Mouse (Mus musculus): ENCODE data around the gene Bloc1s3. TPM values are rescaled to one million over a fixed set of nuclear protein-coding genes. Genes with fewer than 3 reads are reported as not detected.
"Not testable (repeated sequence)": the region's sequence is repeated elsewhere in the genome, so short reads cannot be mapped to it uniquely, and the experiment has no call there.

Gene Bloc1s3
- polyA plus RNA-seq, 1 experiment from 2014 or later: 1.4 TPM

DNA sequence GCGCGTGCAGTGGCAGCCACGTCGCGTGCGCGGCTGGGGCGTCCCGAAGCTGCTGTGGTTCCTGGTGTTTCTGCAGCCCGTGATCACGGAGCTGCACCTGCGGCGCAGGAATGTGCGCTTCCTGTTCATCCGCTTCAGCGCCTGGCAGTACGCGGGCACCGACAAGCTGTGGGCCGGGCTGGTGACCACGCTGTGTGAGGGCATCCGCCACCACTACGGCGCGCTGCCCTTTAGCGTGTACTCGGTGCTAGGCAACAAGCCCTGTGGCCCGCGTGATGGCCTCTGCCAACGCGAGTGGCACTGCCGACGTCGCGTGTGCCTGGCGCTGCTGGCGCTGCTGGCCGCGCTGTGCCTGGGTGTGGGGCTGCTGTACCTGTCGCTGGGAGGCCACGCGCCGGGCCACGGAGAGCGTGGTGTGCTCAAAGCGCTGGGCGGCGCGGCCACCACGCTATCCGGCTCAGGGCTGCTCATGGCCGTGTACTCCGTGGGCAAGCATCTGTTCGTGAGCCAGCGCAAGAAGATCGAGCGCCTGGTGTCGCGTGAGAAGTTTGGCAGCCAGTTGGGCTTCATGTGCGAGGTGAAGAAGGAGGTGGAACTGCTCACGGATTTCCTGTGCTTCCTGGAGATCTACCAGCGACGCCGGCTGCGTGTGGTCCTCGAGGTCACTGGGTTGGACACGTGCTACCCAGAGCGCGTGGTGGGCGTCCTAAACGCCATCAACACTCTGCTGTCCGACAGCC lies 15.0 kb upstream of the Bloc1s3 start:
- Histone ChIP-seq H3K27me3 (ENCODE audit: control insufficient read depth, insufficient read depth, low read depth, low read length) (peaks cover 72% of the 10 kb centered on the region), H3K4me2 (ENCODE audit: low read depth, low read length) (peak overlapping the region; percentile 68), H3K9me3 (ENCODE audit: control insufficient read depth, low read length) (no peaks in the 10 kb centered on the region), H3K9ac (ENCODE audit: low read length) (peak overlapping the region; percentile 8; the same call in 1 of the 2 replicates), H3K4me1 (replicated peaks; ENCODE audit: control insufficient read depth, insufficient read depth, low read length) (peaks cover 22% of the 10 kb centered on the region), H3K27ac (ENCODE audit: low read length) (no peak overlapping the region), H3K36me3 (ENCODE audit: control insufficient read depth, insufficient read depth, low read length) (no peaks in the 10 kb centered on the region), H3K4me3 (ENCODE audit: low read length) (peak overlapping the region; percentile 44)
- 6% methylated on average over 71 of the region's 72 CpGs for WGBS
- peak; percentile 18; the same call in 1 of the 2 replicates for ATAC-seq (ENCODE audit: low read depth)

GRCm38 (mm10) chr7:19520032-19520431 lies 11.9 kb upstream of the Bloc1s3 start:
- peak overlapping the region; percentile 51; the same call in 1 of the 2 replicates for H3K9ac ChIP-seq (ENCODE audit: low read length)
- ATAC-seq (ENCODE audit: low read depth): no peak

GRCm38 (mm10) chr7:19517652-19518365 lies 9.6 kb upstream of the Bloc1s3 start, which contains the start of gene Nkpd1:
Nkpd1 (plus strand) TSS chr7:19517838.
- 3% methylated on average over 22 of the region's 29 CpGs for WGBS
- Histone ChIP-seq H3K9me3 (ENCODE audit: control insufficient read depth, low read length) (no peaks in the 10 kb centered on the region), H3K9ac (ENCODE audit: low read length) (peak within 1 kb of the TSS; percentile 51), H3K27me3 (ENCODE audit: control insufficient read depth, insufficient read depth, low read depth, low read length) (peaks cover 52% of the 10 kb centered on the region), H3K36me3 (ENCODE audit: control insufficient read depth, insufficient read depth, low read length) (no peaks in the 10 kb centered on the region), H3K4me3 (ENCODE audit: low read length) (0 out of 2 replicates have a peak within 1 kb of the TSS, but pooled peaks have one; percentile 12), H3K27ac (ENCODE audit: low read length) (no peak within 1 kb of the TSS), H3K4me1 (replicated peaks; ENCODE audit: control insufficient read depth, insufficient read depth, low read length) (peaks cover 9% of the 10 kb centered on the region; the same call in 1 of the 2 replicates), H3K4me2 (ENCODE audit: low read depth, low read length) (peak within 1 kb of the TSS; percentile 48)
- peak; percentile 37; the same call in 1 of the 2 replicates for ATAC-seq (ENCODE audit: low read depth)

More at GRCm38 (mm10) chr7:19520032-19520431, 11.9 kb upstream of the Bloc1s3 start:
- no peaks in the 10 kb centered on the region for H3K9me3 ChIP-seq (ENCODE audit: control insufficient read depth, low read length)
- H3K36me3 ChIP-seq (ENCODE audit: control insufficient read depth, insufficient read depth, low read length): no peaks in the 10 kb centered on the region
- peak overlapping the region; percentile 41 for H3K4me2 ChIP-seq (ENCODE audit: low read depth, low read length)
- H3K27ac ChIP-seq (ENCODE audit: low read length): no peak overlapping the region
- H3K27me3 ChIP-seq (ENCODE audit: control insufficient read depth, insufficient read depth, low read depth, low read length): peaks cover 74% of the 10 kb centered on the region
- H3K4me3 ChIP-seq (ENCODE audit: low read length): peak overlapping the region; percentile 27
- WGBS: 8% methylated on average over 18 of the region's 23 CpGs
- H3K4me1 ChIP-seq (replicated peaks; ENCODE audit: control insufficient read depth, insufficient read depth, low read length): peaks cover 26% of the 10 kb centered on the region

DNA sequence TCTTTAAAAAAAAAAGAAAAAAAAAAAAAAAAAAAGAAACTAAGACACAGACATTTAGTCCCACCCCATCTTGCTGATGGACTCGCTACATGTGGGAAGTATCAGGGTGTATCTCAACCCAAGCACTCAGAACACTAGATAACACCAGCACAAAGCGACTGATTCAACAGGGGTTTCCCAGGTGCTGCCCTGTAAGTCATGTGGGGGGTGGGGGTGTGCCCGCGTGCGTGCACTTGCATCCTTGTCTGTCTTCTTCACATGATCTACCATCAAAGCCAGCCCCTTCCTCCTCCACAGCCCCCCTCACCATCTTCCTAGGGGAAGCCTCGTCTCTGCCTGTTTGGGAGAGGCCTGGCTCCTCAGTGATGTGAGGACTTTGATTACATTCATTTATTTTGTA lies 4.2 kb upstream of the Bloc1s3 start:
- Histone ChIP-seq H3K4me2 (ENCODE audit: low read depth, low read length) (no peak overlapping the region), H3K27ac (ENCODE audit: low read length) (no peak overlapping the region), H3K4me1 (replicated peaks; ENCODE audit: control insufficient read depth, insufficient read depth, low read length) (peaks cover 4% of the 10 kb centered on the region; the same call in 1 of the 2 replicates), H3K27me3 (ENCODE audit: control insufficient read depth, insufficient read depth, low read depth, low read length) (peaks cover 2% of the 10 kb centered on the region; the same call in 1 of the 2 replicates), H3K9ac (ENCODE audit: low read length) (no peak overlapping the region), H3K36me3 (ENCODE audit: control insufficient read depth, insufficient read depth, low read length) (no peaks in the 10 kb centered on the region), H3K4me3 (ENCODE audit: low read length) (no peak overlapping the region), H3K9me3 (ENCODE audit: control insufficient read depth, low read length) (no peaks in the 10 kb centered on the region)
- no peak for ATAC-seq (ENCODE audit: low read depth)
- WGBS: 74% methylated on average over 6 of the region's 6 CpGs

DNA sequence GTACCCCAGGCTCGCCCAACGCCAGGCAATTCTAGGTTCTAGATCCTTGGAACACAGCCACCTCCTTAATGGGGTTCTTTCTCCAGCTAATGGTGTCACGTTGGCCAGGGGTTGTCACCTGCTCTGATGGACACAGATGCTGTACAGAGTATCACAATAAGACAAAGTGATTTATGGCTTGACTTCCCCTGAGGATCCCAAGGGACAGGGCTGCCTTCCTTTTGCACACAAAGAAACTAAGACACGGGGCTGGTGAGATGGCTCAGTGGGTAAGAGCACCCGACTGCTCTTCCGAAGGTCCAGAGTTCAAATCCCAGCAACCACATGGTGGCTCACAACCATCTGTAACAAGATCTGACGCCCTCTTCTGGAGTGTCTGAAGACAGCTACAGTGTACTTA lies 3.8 kb upstream of the Bloc1s3 start:
- not testable (repeated sequence) for H3K4me1 ChIP-seq (replicated peaks; ENCODE audit: control insufficient read depth, insufficient read depth, low read length); H3K9ac ChIP-seq (ENCODE audit: low read length); ATAC-seq (ENCODE audit: low read depth); H3K4me3 ChIP-seq (ENCODE audit: low read length); H3K27ac ChIP-seq (ENCODE audit: low read length); H3K4me2 ChIP-seq (ENCODE audit: low read depth, low read length); H3K36me3 ChIP-seq (ENCODE audit: control insufficient read depth, insufficient read depth, low read length); H3K27me3 ChIP-seq (ENCODE audit: control insufficient read depth, insufficient read depth, low read depth, low read length); H3K9me3 ChIP-seq (ENCODE audit: control insufficient read depth, low read length)
- 86% methylated on average over 6 of the region's 7 CpGs for WGBS

- Histone ChIP-seq H3K4me1 (replicated peaks; ENCODE audit: control insufficient read depth, insufficient read depth, low read length) (peaks cover 10% of the 10 kb centered on the region), H3K36me3 (ENCODE audit: control insufficient read depth, insufficient read depth, low read length) (no peaks in the 10 kb centered on the region), H3K27ac (ENCODE audit: low read length) (no peak overlapping the region), H3K27me3 (ENCODE audit: control insufficient read depth, insufficient read depth, low read depth, low read length) (no peaks in the 10 kb centered on the region), H3K4me2 (ENCODE audit: low read depth, low read length) (peak overlapping the region; percentile 63), H3K9me3 (ENCODE audit: control insufficient read depth, low read length) (no peaks in the 10 kb centered on the region), H3K4me3 (ENCODE audit: low read length) (no peak overlapping the region), H3K9ac (ENCODE audit: low read length) (no peak overlapping the region)
- no peak for ATAC-seq (ENCODE audit: low read depth)
- 89% methylated on average over 7 of the region's 7 CpGs for WGBS
Measured at GRCm38 (mm10) chr7:19509786-19510185, 1.6 kb upstream of the Bloc1s3 start.

- ATAC-seq (ENCODE audit: low read depth): peak; percentile 3; the same call in 1 of the 2 replicates
- WGBS: 4% methylated on average over 15 of the region's 15 CpGs
Measured at GRCm38 (mm10) chr7:19508924-19509568, 879 bp upstream of the Bloc1s3 start.

DNA sequence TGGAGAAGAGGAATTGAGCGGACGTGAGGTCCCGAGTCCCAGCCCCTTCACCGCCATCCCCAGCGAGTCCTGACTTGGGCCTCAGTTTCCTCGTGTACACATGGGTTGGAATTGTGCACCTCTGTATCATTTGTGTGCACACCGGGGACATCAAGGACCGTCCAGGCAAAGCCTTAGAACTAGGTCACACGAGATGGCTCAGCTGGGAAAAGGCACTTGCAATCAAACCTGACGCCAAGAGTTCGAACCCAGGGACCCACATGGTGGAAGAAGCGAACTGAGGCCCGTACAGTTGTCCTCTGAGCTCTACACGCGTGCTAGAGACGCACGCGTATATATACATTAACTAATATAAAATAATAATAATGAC lies 570 bp downstream of the Bloc1s3 start:
- no peak for ATAC-seq (ENCODE audit: low read depth)
- H3K27ac ChIP-seq (ENCODE audit: low read length): peak overlapping the region; percentile 80; the same call in 1 of the 2 replicates

More at GRCm38 (mm10) chr7:19508924-19509568, 879 bp upstream of the Bloc1s3 start:
- Histone ChIP-seq H3K4me1 (replicated peaks; ENCODE audit: control insufficient read depth, insufficient read depth, low read length) (peaks cover 10% of the 10 kb centered on the region), H3K4me2 (ENCODE audit: low read depth, low read length) (peak overlapping the region; percentile 63), H3K4me3 (ENCODE audit: low read length) (peak overlapping the region; percentile 67), H3K27me3 (ENCODE audit: control insufficient read depth, insufficient read depth, low read depth, low read length) (no peaks in the 10 kb centered on the region), H3K9ac (ENCODE audit: low read length) (peak overlapping the region; percentile 75), H3K36me3 (ENCODE audit: control insufficient read depth, insufficient read depth, low read length) (no peaks in the 10 kb centered on the region), H3K27ac (ENCODE audit: low read length) (no peak overlapping the region), H3K9me3 (ENCODE audit: control insufficient read depth, low read length) (no peaks in the 10 kb centered on the region)

More for the DNA sequence above, 570 bp downstream of the Bloc1s3 start:
- Histone ChIP-seq H3K4me3 (ENCODE audit: low read length) (peak overlapping the region; percentile 67), H3K27me3 (ENCODE audit: control insufficient read depth, insufficient read depth, low read depth, low read length) (no peaks in the 10 kb centered on the region), H3K4me1 (replicated peaks; ENCODE audit: control insufficient read depth, insufficient read depth, low read length) (peaks cover 10% of the 10 kb centered on the region), H3K9ac (ENCODE audit: low read length) (peak overlapping the region; percentile 76), H3K36me3 (ENCODE audit: control insufficient read depth, insufficient read depth, low read length) (no peaks in the 10 kb centered on the region), H3K9me3 (ENCODE audit: control insufficient read depth, low read length) (no peaks in the 10 kb centered on the region), H3K4me2 (ENCODE audit: low read depth, low read length) (peak overlapping the region; percentile 95)
- WGBS: 4% methylated on average over 18 of the region's 18 CpGs
